Mouse (Mus musculus): Measurements from ENCODE around the gene Ccdc3.

DNA sequence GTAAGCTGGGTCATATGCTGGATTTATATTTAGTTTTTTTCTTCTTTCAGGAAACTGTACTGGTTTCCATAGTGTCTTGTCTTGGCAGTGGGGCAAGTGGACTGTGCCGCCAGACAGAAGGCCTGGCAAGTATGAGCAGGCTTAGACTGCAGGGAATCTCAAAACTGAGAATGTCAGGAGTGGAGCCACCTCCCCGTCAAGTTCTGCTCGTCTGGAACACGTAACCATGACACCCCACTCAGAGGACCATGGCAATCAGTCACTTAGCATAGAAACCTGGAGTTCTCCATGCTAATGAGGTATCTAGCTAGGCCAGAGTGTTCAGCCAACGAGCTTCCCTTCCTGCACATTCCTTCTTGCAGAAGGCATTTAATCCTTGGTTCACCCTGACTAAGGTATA lies 10.2 kb upstream of the Ccdc3 start:
- no peak for TF ChIP-seq CTCF (IDR thresholded peaks at IDR 0.05; ENCODE audit: control insufficient read depth, insufficient read depth, insufficient read length)
- no peak for TF ChIP-seq USF1 (IDR thresholded peaks at IDR 0.05; ENCODE audit: low read depth)
- TF ChIP-seq FOSL1 (IDR thresholded peaks at IDR 0.05; ENCODE audit: insufficient read depth, low read length, poor library complexity, severe bottlenecking), result no peak
- no peak for TF ChIP-seq MYOD1 (IDR thresholded peaks at IDR 0.05; ENCODE audit: control insufficient read depth, insufficient read length, low read depth)
- no peak for TF ChIP-seq MAX (IDR thresholded peaks at IDR 0.05)
- no peak for TF ChIP-seq MYOG (IDR thresholded peaks at IDR 0.05; ENCODE audit: control insufficient read depth, extremely low read depth, insufficient read length)
- no peak for TF ChIP-seq CEBPB (IDR thresholded peaks at IDR 0.05; ENCODE audit: low read depth)
